Mouse (Mus musculus): ENCODE measurements around the gene Gps2.

DNA sequence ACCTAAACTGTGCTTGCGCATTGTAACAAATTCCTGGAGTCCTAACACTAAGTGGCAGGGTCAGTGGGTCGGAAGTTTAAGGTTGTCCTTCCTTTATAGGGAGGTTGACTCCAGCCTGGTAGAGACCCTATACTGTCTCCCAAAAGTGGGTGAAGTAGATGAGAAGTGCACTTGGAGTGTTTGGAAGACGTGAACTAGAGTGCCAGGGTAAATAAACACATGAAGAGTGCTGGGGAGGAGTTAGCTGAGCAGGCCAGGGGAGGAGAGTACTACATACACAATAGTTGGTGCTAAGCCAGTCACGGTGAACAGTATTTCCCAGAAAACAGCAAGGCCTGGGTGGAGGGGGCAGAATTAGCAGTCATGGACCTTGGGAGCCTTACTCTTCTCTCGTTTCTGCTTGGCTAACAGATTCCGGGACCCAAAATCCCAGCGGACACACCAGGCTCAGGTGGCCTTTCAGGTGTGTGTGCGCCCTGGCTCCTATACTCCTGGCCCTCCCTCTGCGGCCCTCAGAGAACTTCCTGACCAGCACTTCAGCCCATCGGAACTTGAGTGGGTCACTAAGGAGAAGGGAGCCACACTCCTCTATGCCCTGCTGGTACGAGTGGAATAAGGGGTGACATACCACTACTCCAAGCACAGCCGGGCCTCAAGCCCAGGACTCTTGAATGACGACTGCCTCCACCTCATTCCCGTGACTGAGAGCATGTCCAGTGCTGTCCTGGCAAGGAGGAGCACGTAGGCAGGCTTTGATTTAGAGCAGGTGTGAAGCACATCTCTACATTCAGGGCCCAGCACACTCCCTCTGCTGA, 765 bp upstream of the Gps2 start:
- TF ChIP-seq MAX (IDR thresholded peaks at IDR 0.05; ENCODE audit: low read depth) (no peak), POLR2A (IDR thresholded peaks at IDR 0.05; ENCODE audit: insufficient read length, low read depth) (no peak), MYOD1 (IDR thresholded peaks at IDR 0.05; ENCODE audit: control insufficient read depth in 1 of 3, insufficient read length in 2 of 3, low read depth in 2 of 3) (no peak), POLR2AphosphoS2 (IDR thresholded peaks at IDR 0.05; ENCODE audit: insufficient read length, low read depth) (no peak), USF1 (IDR thresholded peaks at IDR 0.05; ENCODE audit: low read depth) (no peak), E2F4 (IDR thresholded peaks at IDR 0.05; ENCODE audit: insufficient read depth) (no peak), CEBPB (IDR thresholded peaks at IDR 0.05; ENCODE audit: insufficient read depth, poor library complexity, severe bottlenecking) (no peak)

Measured in myocyte (in vitro differentiated cells).